Mouse (Mus musculus) testis, adult 2 months (tissue): Measurements from ENCODE around the gene Ubxn4. TPM values are rescaled to one million over a fixed set of nuclear protein-coding genes. Genes with fewer than 3 reads are reported as not detected.
"Not testable (repeated sequence)": the region's sequence is repeated elsewhere in the genome, so short reads cannot be mapped to it uniquely, and the experiment has no call there.

Experiments used
- H3K27ac ChIP-seq: fragments of 200-500 bp; 2 replicates; pipeline ENCODE4 v1.5.1; 2012; ENCODE audit warnings: low read depth, low read length; ENCODE audit not compliant: control insufficient read depth, insufficient read depth
- H3K27me3 ChIP-seq: fragments of 200-500 bp; 2 replicates; pipeline ENCODE4 v1.6.1; 2012; ENCODE audit warnings: mild to moderate bottlenecking, low read length, moderate library complexity; ENCODE audit not compliant: control insufficient read depth, insufficient read depth
- H3K36me3 ChIP-seq: fragments of 200-500 bp; 2 replicates; pipeline ENCODE4 v1.6.1; 2012; ENCODE audit warnings: mild to moderate bottlenecking, low read length; ENCODE audit not compliant: control insufficient read depth, insufficient read depth
- H3K4me1 ChIP-seq: fragments of 200-500 bp; 2 replicates; pipeline ENCODE4 v1.6.1; 2012; ENCODE audit warnings: low read length; ENCODE audit not compliant: control insufficient read depth, insufficient read depth
- H3K4me3 ChIP-seq: fragments of 200-500 bp; 2 replicates; pipeline ENCODE4 v1.5.1; 2012; ENCODE audit warnings: low read depth, mild to moderate bottlenecking, low read length, moderate library complexity, mixed read lengths; ENCODE audit not compliant: control insufficient read depth
- CTCF ChIP-seq: fragments of 200-500 bp; IDR thresholded peaks from 2 replicates; pipeline ENCODE4 v1.5.1; 2012; ENCODE audit warnings: low read depth, mild to moderate bottlenecking, inconsistent platforms, low read length, moderate library complexity; ENCODE audit not compliant: control insufficient read depth, insufficient read depth, insufficient replicate concordance
- POLR2A ChIP-seq: fragments of 200-500 bp; IDR thresholded peaks from 2 replicates; pipeline ENCODE4 v1.6.1; 2012; ENCODE audit warnings: low read depth, mild to moderate bottlenecking, inconsistent platforms, low read length, moderate library complexity; ENCODE audit not compliant: control insufficient read depth
- polyA plus RNA-seq: library from polyadenylated mRNA; depleted of rRNA; stranded (reverse); fragments of >200 nt; gene quantifications from 2 replicates; pipeline ENCODE4 v1.2.3, GENCODE M21; 2012

Ubxn4 gene
- polyA plus RNA-seq, 1 experiment, result 25.6 TPM

DNA sequence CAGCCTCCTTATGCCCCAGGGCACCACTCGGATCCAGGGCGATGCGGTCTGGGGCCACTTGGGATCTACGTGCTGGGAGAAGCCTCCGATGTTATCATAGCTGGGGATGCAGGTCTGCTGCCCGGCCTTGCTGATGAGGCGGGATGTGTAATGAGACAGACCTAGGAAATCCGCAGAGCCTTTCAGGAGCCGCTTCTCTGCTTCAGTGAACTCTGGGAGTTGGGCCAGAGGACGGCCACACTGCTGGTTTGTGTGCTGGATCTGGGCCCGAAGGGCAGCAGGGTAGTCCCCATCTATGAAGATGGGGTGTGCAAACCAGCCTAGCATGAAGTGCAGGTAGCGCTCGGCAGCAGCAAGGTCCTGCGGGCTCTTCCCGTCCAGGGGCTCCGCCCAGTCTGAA is 60.1 kb downstream of the Ubxn4 start:
- Histone ChIP-seq H3K4me3 (no peak overlapping the region), H3K27me3 (no peaks in the 10 kb centered on the region), H3K4me1 (0 out of 2 replicates have a peak, but pooled peaks cover 2% of the 10 kb centered on the region), H3K36me3 (no peaks in the 10 kb centered on the region; the same call in 1 of the 2 replicates), H3K27ac (no peak overlapping the region)
- TF ChIP-seq POLR2A, result no peak
- TF ChIP-seq CTCF, result no peak

DNA sequence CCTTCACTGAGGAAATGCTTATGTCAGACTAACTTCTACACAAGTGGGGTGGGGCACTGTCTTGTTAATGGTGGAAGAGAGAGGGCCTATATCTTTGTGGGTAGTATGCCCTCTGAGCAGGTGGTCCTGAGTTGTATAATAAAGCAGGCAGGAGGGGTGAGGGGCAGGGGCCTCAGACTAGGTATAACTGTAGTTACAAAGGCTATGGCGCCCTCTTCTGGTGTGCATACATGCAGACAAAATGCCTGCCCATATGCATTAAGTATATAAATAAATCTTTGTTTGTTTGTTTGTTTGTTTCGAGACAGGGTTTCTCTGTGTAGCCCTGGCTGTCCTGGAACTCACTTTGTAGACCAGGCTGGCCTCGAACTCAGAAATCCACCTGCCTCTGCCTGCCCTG is 65.3 kb downstream of the Ubxn4 start:
- Histone ChIP-seq H3K4me3 (no peak overlapping the region), H3K27ac (no peak overlapping the region), H3K27me3 (no peaks in the 10 kb centered on the region), H3K4me1 (0 out of 2 replicates have a peak, but pooled peaks cover 1% of the 10 kb centered on the region), H3K36me3 (no peaks in the 10 kb centered on the region; the same call in 1 of the 2 replicates)
- TF ChIP-seq CTCF (no peak), POLR2A (no peak)

DNA sequence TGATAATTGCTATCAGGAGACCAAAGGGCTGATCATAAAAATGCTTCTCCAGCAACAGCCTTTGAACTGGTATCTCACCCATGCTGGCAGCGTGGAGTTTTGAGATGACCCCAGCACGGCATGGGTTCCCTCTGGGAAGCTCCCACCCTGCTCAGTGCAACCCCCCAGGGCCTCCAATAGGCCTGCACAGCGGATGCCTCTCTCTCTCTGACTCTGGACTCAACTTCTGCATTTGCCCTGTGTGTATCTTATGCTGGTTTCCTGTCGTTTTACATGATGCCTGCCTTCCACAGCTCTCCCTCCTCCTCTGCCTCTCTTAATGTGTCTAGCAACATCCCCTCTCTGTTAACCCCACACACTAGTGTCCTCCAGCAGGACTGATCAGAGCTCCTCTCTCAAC is 70.9 kb downstream of the Ubxn4 start:
- H3K4me1 ChIP-seq, result no peaks in the 10 kb centered on the region
- TF ChIP-seq CTCF (no peak), POLR2A (no peak)
- H3K27me3 ChIP-seq, result no peaks in the 10 kb centered on the region
- no peak overlapping the region for H3K27ac ChIP-seq
- H3K4me3 ChIP-seq, result no peak overlapping the region
- H3K36me3 ChIP-seq, result no peaks in the 10 kb centered on the region; the same call in 1 of the 2 replicates

DNA sequence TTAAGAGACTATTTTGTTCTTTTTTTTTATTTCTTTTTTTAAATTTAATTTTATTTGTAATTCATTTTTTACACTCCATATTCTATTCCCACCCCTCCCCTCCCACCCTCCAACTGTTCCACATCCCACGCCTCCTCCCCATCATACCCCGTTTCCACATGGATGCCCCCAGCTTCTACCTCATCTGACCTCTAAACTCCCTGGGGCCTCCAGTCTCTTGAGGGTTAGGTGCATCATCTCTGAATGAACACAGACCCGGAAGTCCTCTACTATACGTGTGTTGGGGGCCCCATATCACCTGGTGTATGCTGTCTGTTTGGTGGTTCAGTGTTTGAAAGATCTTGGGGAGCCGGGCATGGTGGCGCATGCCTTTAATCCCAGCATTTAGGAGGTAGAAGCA is 75.5 kb downstream of the Ubxn4 start:
- H3K27me3 ChIP-seq, H3K27ac ChIP-seq, H3K4me3 ChIP-seq, H3K36me3 ChIP-seq, H3K4me1 ChIP-seq: not testable (repeated sequence)

DNA sequence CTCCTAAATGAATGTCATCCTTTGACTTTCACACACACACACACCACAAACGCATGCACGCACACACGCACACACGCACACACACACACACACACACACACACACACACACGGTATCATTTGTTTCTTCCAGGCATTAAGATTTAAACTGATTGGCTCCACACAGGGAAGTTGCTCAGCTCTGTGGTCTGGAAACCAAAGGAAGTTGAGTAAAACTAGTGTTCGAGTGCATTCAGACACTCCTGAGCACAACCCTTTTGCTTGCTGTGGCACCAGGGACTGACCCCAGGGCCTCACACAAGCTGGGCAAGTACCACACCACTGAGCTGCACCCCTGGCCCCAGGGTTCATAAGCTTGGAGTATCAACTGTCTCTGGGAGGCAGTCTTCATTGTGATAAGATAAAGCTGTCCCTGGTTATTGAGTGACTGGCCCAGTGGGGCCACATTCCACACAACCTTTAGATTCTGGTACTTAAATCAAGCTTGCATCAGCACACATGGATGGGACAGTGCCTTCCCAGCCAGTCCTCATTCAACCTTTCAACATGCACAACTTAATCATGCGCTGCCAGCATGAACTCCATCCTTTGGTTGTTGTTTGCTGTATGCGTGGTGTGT is 79.4 kb downstream of the Ubxn4 start:
- no peak for TF ChIP-seq CTCF
- TF ChIP-seq POLR2A, result no peak
- no peaks in the 10 kb centered on the region; the same call in 1 of the 2 replicates for H3K36me3 ChIP-seq

DNA sequence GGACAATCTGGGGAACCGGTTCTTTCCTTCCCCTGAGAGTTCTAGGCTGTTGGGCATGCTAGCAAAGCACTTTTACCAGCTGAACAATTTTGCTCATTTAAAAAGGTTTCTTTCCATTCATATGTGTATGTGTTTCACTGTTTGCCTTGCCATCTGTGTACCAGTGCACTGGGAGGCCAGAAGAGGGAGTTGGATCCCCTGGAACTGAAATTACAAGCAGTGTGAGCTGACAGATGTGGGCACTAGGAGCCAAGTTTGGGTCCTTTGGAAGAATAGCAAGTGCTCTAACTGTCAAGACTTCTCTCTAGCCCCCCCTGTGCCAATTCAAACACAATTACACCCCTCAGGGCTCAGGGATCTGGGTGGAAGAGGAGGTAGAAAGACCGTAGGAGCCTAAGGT is 81.0 kb downstream of the Ubxn4 start:
- TF ChIP-seq CTCF (no peak), POLR2A (no peak)
- Histone ChIP-seq H3K27me3 (no peaks in the 10 kb centered on the region), H3K36me3 (no peaks in the 10 kb centered on the region; the same call in 1 of the 2 replicates), H3K27ac (no peak overlapping the region), H3K4me3 (no peak overlapping the region), H3K4me1 (no peaks in the 10 kb centered on the region)

More for the DNA sequence above, 79.4 kb downstream of the Ubxn4 start:
- H3K27ac ChIP-seq, result no peak overlapping the region
- H3K4me1 ChIP-seq, result no peaks in the 10 kb centered on the region
- no peaks in the 10 kb centered on the region for H3K27me3 ChIP-seq
- H3K4me3 ChIP-seq, result no peak overlapping the region

DNA sequence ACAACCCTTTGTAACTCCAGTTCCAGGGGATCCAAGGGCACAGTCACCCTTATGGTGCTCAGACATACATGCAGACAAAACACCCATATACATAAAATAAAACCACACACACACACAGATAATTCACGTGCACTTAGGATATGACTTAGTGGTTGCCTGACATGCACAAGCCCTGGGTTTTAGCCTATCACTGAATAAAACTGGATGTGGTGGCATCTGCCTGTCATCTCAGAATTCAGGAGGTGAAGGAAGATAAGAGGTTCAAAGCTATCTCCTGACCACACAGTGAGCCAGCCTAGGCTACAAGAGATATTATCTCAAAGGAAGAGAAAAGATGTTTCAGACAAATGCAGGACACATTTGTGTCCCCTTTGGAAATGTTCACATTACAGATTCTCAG is 83.4 kb downstream of the Ubxn4 start:
- H3K4me3 ChIP-seq, result no peak overlapping the region
- H3K36me3 ChIP-seq, result no peaks in the 10 kb centered on the region; the same call in 1 of the 2 replicates
- no peak for TF ChIP-seq CTCF
- TF ChIP-seq POLR2A, result no peak
- no peak overlapping the region for H3K27ac ChIP-seq
- H3K27me3 ChIP-seq, result no peaks in the 10 kb centered on the region
- H3K4me1 ChIP-seq, result no peaks in the 10 kb centered on the region

DNA sequence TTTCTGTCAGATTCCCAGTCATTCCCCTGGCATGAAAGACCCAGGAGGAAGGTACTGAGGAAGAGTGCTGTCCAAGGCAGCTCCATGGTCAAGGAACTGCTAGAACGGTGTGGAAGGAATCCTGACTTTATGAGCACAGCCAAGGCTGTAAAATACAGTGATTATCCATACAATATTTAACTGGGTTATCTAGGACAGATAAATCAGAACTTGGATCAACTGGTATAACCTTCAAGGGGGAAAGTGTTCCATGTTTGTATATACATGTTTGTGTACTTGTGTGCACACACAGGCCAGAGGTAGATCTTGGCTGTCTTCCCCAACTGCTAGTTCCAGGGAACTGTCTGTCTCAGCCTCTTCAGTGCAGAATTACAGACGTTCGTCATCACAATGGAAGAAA is 84.5 kb downstream of the Ubxn4 start, which contains the start of gene Lct:
Gene Lct (minus strand): TSS at position 101 of the 400 bp plus-strand sequence.
- Histone ChIP-seq H3K4me3 (no peak within 1 kb of the TSS), H3K27me3 (no peaks in the 10 kb centered on the region), H3K36me3 (peaks cover 2% of the 10 kb centered on the region; the same call in 1 of the 2 replicates), H3K27ac (no peak within 1 kb of the TSS), H3K4me1 (no peaks in the 10 kb centered on the region)
- TF ChIP-seq CTCF, result no peak
- no peak for TF ChIP-seq POLR2A
